ENCODE assay signal across 7 mouse cellular contexts in genomic region chr11:85392864-85393220, GRCm38 (mm10). TPM values are rescaled to one million over a fixed set of nuclear protein-coding genes. Genes with fewer than 3 reads are reported as not detected.
A peak's percentile ranks its signal among the peaks of the same experiment; 100 is the strongest.
DNase-seq lines count a peak whose midpoint lies in the region; ATAC-seq lines count a peak whose summit lies in the region.

No protein-coding gene starts in this region.

- no peak for ATAC-seq in embryonic facial prominence, embryonic 12.5 days (ENCODE audit: insufficient number of reproducible peaks, insufficient read depth, low FRiP score, low TSS enrichment)
- ATAC-seq in liver, embryonic 11.5 days (replicated peaks; ENCODE audit: low FRiP score) = no peak

- no peaks in the 10 kb centered on the region for H3K27me3 ChIP-seq in embryonic facial prominence, embryonic 12.5 days
- no peaks in the 10 kb centered on the region for H3K27me3 ChIP-seq in liver, embryonic 11.5 days (replicated peaks; ENCODE audit: control insufficient read depth, insufficient read depth, low read length)

- DNase-seq in layer of hippocampus, postnatal 10 days (ENCODE audit: low spot score in 2 of 2) = peak; percentile 11 to 21
- DNase-seq in layer of hippocampus, adult 11-12 months (ENCODE audit: low spot score) = no peak
- peak; percentile 45 for DNase-seq in kidney, postnatal 10 days
- peak; percentile 80 for DNase-seq in retina, postnatal 1 day
- no peak for DNase-seq in cerebellum, adult 11 months
- no peak for DNase-seq in liver, embryonic 11.5 days (ENCODE audit: low spot score)

- H3K4me3 ChIP-seq in embryonic facial prominence, embryonic 12.5 days = no peak overlapping the region
- no peak overlapping the region for H3K4me3 ChIP-seq in liver, embryonic 11.5 days (ENCODE audit: low read depth, low read length)

- no peaks in the 10 kb centered on the region for H3K36me3 ChIP-seq in embryonic facial prominence, embryonic 12.5 days
- H3K36me3 ChIP-seq in liver, embryonic 11.5 days (ENCODE audit: control insufficient read depth, insufficient read depth, low read length) = no peaks in the 10 kb centered on the region

- 28% methylated on average over 9 of the region's 9 CpGs for WGBS in embryonic facial prominence, embryonic 12.5 days
- 81% methylated on average over 9 of the region's 9 CpGs for WGBS in liver, embryonic 11.5 days

- peak overlapping the region; percentile 19; the same call in 1 of the 2 replicates for H3K9ac ChIP-seq in embryonic facial prominence, embryonic 12.5 days
- H3K9ac ChIP-seq in liver, embryonic 11.5 days (ENCODE audit: low read depth, low read length) = no peak overlapping the region

- no peaks in the 10 kb centered on the region for H3K9me3 ChIP-seq in embryonic facial prominence, embryonic 12.5 days
- no peaks in the 10 kb centered on the region for H3K9me3 ChIP-seq in liver, embryonic 11.5 days (ENCODE audit: control insufficient read depth, low read length)

- H3K27ac ChIP-seq in embryonic facial prominence, embryonic 12.5 days = peak overlapping the region; percentile 90
- H3K27ac ChIP-seq in liver, embryonic 11.5 days (ENCODE audit: low read depth, low read length) = no peak overlapping the region

- H3K4me1 ChIP-seq in embryonic facial prominence, embryonic 12.5 days = peaks cover 36% of the 10 kb centered on the region
- no peaks in the 10 kb centered on the region for H3K4me1 ChIP-seq in liver, embryonic 11.5 days (replicated peaks; ENCODE audit: control insufficient read depth, insufficient read depth, low read length)

- H3K4me2 ChIP-seq in embryonic facial prominence, embryonic 12.5 days (replicated peaks) = 0 out of 2 replicates have a peak overlapping the region, but pooled peaks have one; percentile 9
- H3K4me2 ChIP-seq in liver, embryonic 11.5 days = no peak overlapping the region

RNA-seq across cellular contexts. Expression of gene Bcas3, which starts 39.9 kb away (rescaled TPM):
- 10 to 100 TPM; 45.0 to 48.8 TPM for total RNA-seq in layer of hippocampus, postnatal 10 days (2021)
- 28.7 and 31.6 TPM in 2 replicates for polyA plus RNA-seq in embryonic facial prominence, embryonic 12.5 days (2016; fragmentation: Nextera tagmentation; extraction: Ambion mirVana)
- polyA plus RNA-seq in liver, embryonic 11.5 days (2014; fragmentation: Nextera tagmentation; extraction: Ambion mirVana) = 24.8 and 25.8 TPM in 2 replicates

Comparison
In these comparisons a context has a peak if more than half of its experiments do, and no peak if none do; other contexts are left out.
1. DNase-seq: peak in layer of hippocampus, postnatal 10 days (2 of 2), kidney, postnatal 10 days (single experiment) and retina, postnatal 1 day (single experiment); none in layer of hippocampus, adult 11-12 months (single experiment), cerebellum, adult 11 months (single experiment) and liver, embryonic 11.5 days (single experiment).